Mouse (Mus musculus): ENCODE data around the gene Gpr156.

Gene Gpr156

GRCm38 (mm10) chr16:37999762-38000161 lies 83.5 kb downstream of the Gpr156 start:
- in situ Hi-C loops (cut with MboI, MseI), result loop anchor here in 1 of 2 experiments (5.0 kb wide), 1 partner anchor 198 kb away; no protein-coding TSS in a partner anchor

- in situ Hi-C loops (cut with MboI, MseI), result no loop called here
Observed at GRCm38 (mm10) chr16:38000178-38000577, 83.9 kb downstream of the Gpr156 start.

- in situ Hi-C loops (cut with MboI, MseI), result no loop called here
Observed at GRCm38 (mm10) chr16:38001766-38002165, 85.5 kb downstream of the Gpr156 start.

- in situ Hi-C loops (cut with MboI, MseI), result no loop called here
Observed at GRCm38 (mm10) chr16:38002485-38002884, 86.2 kb downstream of the Gpr156 start.

GRCm38 (mm10) chr16:38004486-38005020 lies 88.3 kb downstream of the Gpr156 start:
- in situ Hi-C loops (cut with MboI, MseI), result no loop called here

- in situ Hi-C loops (cut with MboI, MseI), result no loop called here
Observed at GRCm38 (mm10) chr16:38005471-38005870, 89.2 kb downstream of the Gpr156 start.

- in situ Hi-C loops (cut with MboI, MseI), result no loop called here
Observed at GRCm38 (mm10) chr16:38008371-38008770, 92.1 kb downstream of the Gpr156 start.

GRCm38 (mm10) chr16:38009041-38009825 lies 92.9 kb downstream of the Gpr156 start:
- in situ Hi-C loops (cut with MboI, MseI), result no loop called here

- in situ Hi-C loops (cut with MboI, MseI), result no loop called here
Observed at GRCm38 (mm10) chr16:38011486-38011885, 95.2 kb downstream of the Gpr156 start.

- in situ Hi-C loops (cut with MboI, MseI), result no loop called here
Observed at GRCm38 (mm10) chr16:38012382-38012781, 96.1 kb downstream of the Gpr156 start.

- in situ Hi-C loops (cut with MboI, MseI), result no loop called here
Observed at GRCm38 (mm10) chr16:38012891-38013290, 96.6 kb downstream of the Gpr156 start.

GRCm38 (mm10) chr16:38014951-38015350 lies 98.7 kb downstream of the Gpr156 start:
- in situ Hi-C loops (cut with MboI, MseI), result no loop called here

- in situ Hi-C loops (cut with MboI, MseI), result no loop called here
Observed at GRCm38 (mm10) chr16:38016928-38017524, 100.7 kb downstream of the Gpr156 start.

GRCm38 (mm10) chr16:38017958-38018376 lies 101.7 kb downstream of the Gpr156 start:
- in situ Hi-C loops (cut with MboI, MseI), result no loop called here

GRCm38 (mm10) chr16:38032644-38033043 lies 116.3 kb downstream of the Gpr156 start:
- in situ Hi-C loops (cut with MboI, MseI), result loop anchor here in 1 of 2 experiments (25.0 kb wide), 1 partner anchor 1505 kb away; no protein-coding TSS in a partner anchor

- in situ Hi-C loops (cut with MboI, MseI), result loop anchor here in 1 of 2 experiments (25.0 kb wide), 1 partner anchor 1504 kb away; no protein-coding TSS in a partner anchor
Observed at GRCm38 (mm10) chr16:38033071-38033470, 116.8 kb downstream of the Gpr156 start.

- in situ Hi-C loops (cut with MboI, MseI), result loop anchor here in 1 of 2 experiments (25.0 kb wide), 1 partner anchor 1499 kb away; no protein-coding TSS in a partner anchor
Observed at GRCm38 (mm10) chr16:38038101-38038500, 121.8 kb downstream of the Gpr156 start.

- in situ Hi-C loops (cut with MboI, MseI), result loop anchor here in 1 of 2 experiments (25.0 kb wide), 1 partner anchor 1495 kb away; no protein-coding TSS in a partner anchor
Observed at GRCm38 (mm10) chr16:38042160-38042559, 125.9 kb downstream of the Gpr156 start.

- in situ Hi-C loops (cut with MboI, MseI), result loop anchor here in 1 of 2 experiments (25.0 kb wide), 1 partner anchor 1493 kb away; no protein-coding TSS in a partner anchor
Observed at GRCm38 (mm10) chr16:38044551-38044950, 128.3 kb downstream of the Gpr156 start.

- in situ Hi-C loops (cut with MboI, MseI), result loop anchor here in 1 of 2 experiments (25.0 kb wide), 1 partner anchor 1489 kb away; no protein-coding TSS in a partner anchor
Observed at GRCm38 (mm10) chr16:38047781-38048558, 131.7 kb downstream of the Gpr156 start.

All from T-helper 17 cell (primary cell).